Comparison of ENCODE assay signal across 7 mouse cellular contexts in the genomic region with DNA sequence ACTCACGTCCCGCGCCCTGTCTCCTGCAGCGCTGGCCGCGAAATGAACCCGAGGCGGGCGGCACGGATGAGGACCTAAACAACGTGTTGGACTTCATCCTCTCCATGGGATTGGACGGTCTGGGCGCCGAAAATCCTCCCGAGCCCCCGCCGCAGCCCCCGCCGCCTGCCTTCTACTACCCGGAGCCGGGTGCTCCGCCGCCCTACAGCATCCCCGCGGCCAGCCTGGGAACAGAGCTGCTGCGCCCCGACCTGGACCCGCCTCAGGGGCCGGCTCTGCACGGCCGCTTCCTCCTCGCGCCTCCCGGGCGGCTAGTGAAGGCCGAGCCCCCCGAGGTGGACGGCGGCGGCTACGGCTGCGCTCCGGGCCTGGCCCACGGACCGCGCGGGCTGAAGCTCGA. TPM values are rescaled to one million over a fixed set of nuclear protein-coding genes. Genes with fewer than 3 reads are reported as not detected.
DNase-seq lines count a peak whose midpoint lies in the region; ATAC-seq and TF ChIP-seq lines count a peak whose summit lies in the region.

No protein-coding gene starts in this region.

- H3K9ac ChIP-seq in lung, embryonic 14.5 days: peak overlapping the region; percentile 56
- peak overlapping the region; percentile 90 for H3K9ac ChIP-seq in liver, adult 2 months (ENCODE audit: low read depth, low read length)
- peak overlapping the region; percentile 80 for H3K9ac ChIP-seq in stomach, postnatal 0 days (ENCODE audit: low read length)

- H3K4me2 ChIP-seq in lung, embryonic 14.5 days: peak overlapping the region; percentile 94
- peak overlapping the region; percentile 98 for H3K4me2 ChIP-seq in stomach, postnatal 0 days (replicated peaks; ENCODE audit: low read depth)

- H3K4me1 ChIP-seq in lung, embryonic 14.5 days (ENCODE audit: insufficient read depth): no peaks in the 10 kb centered on the region
- H3K4me1 ChIP-seq in liver, adult 2 months (ENCODE audit: control insufficient read depth, insufficient read depth, low read length): peaks cover 3% of the 10 kb centered on the region; the same call in 1 of the 2 replicates
- H3K4me1 ChIP-seq in stomach, postnatal 0 days (replicated peaks; ENCODE audit: control insufficient read depth, insufficient read depth): no peaks in the 10 kb centered on the region; the same call in 1 of the 2 replicates

- peak; percentile 11; the same call in 1 of the 2 replicates for ATAC-seq in lung, embryonic 14.5 days (ENCODE audit: insufficient read depth)
- peak; percentile 13; the same call in 1 of the 2 replicates for ATAC-seq in stomach, postnatal 0 days (ENCODE audit: low FRiP score, low TSS enrichment)

- intact Hi-C loops in left cerebral cortex, postnatal 4 days (cut with DNase I): no loop called here

- 0 out of 2 replicates have a peak overlapping the region, but pooled peaks have one; percentile 24 for H3K27ac ChIP-seq in lung, embryonic 14.5 days (ENCODE audit: low read depth)
- peak overlapping the region; percentile 59 for H3K27ac ChIP-seq in liver, adult 2 months (replicated peaks; ENCODE audit: insufficient read depth, low read depth, low read length)
- peak overlapping the region; percentile 81 for H3K27ac ChIP-seq in stomach, postnatal 0 days (replicated peaks)

- H3K79me2 ChIP-seq in liver, adult 2 months (ENCODE audit: control insufficient read depth, insufficient read depth, low read length): peaks cover 9% of the 10 kb centered on the region; the same call in 1 of the 2 replicates

- no peaks in the 10 kb centered on the region for H3K36me3 ChIP-seq in lung, embryonic 14.5 days (ENCODE audit: insufficient read depth)
- peaks cover 4% of the 10 kb centered on the region; the same call in 1 of the 2 replicates for H3K36me3 ChIP-seq in liver, adult 2 months (ENCODE audit: control insufficient read depth, insufficient read depth, low read length)
- H3K36me3 ChIP-seq in stomach, postnatal 0 days (ENCODE audit: control insufficient read depth, insufficient read depth, low read length): peaks cover 3% of the 10 kb centered on the region; the same call in 1 of the 2 replicates

- H3K4me3 ChIP-seq in lung, embryonic 14.5 days (ENCODE audit: low read depth, low read length): peak overlapping the region; percentile 56
- H3K4me3 ChIP-seq in liver, adult 2 months (ENCODE audit: insufficient read depth, low read depth, low read length): peak overlapping the region; percentile 69
- peak overlapping the region; percentile 63 for H3K4me3 ChIP-seq in stomach, postnatal 0 days (ENCODE audit: low read depth, low read length)

- peaks cover 23% of the 10 kb centered on the region for H3K27me3 ChIP-seq in lung, embryonic 14.5 days (ENCODE audit: insufficient read depth, low read length)
- H3K27me3 ChIP-seq in liver, adult 2 months (ENCODE audit: control insufficient read depth, insufficient read depth, low read length): no peaks in the 10 kb centered on the region
- H3K27me3 ChIP-seq in stomach, postnatal 0 days (ENCODE audit: control insufficient read depth, insufficient read depth, low read length): no peaks in the 10 kb centered on the region

- no peaks in the 10 kb centered on the region for H3K9me3 ChIP-seq in lung, embryonic 14.5 days (ENCODE audit: low read depth, low read length)
- H3K9me3 ChIP-seq in stomach, postnatal 0 days (ENCODE audit: control insufficient read depth, low read length): no peaks in the 10 kb centered on the region

- no peak for TF ChIP-seq CTCF in lung, embryonic 14.5 days (IDR thresholded peaks at IDR 0.05; ENCODE audit: low read depth)
- TF ChIP-seq CTCF in liver, adult 2 months (IDR thresholded peaks at IDR 0.05; ENCODE audit: low read depth, low read length): no peak
- TF ChIP-seq CTCF in stomach, postnatal 0 days (IDR thresholded peaks at IDR 0.05; ENCODE audit: low read depth): no peak

- TF ChIP-seq POLR2A in liver, adult 2 months (IDR thresholded peaks at IDR 0.05; ENCODE audit: extremely low read depth, insufficient read depth, low read length): no peak

- TF ChIP-seq EP300 in stomach, postnatal 0 days (optimal IDR thresholded peaks at IDR 0.05): no peak

- peak; percentile 31 for DNase-seq in lung, embryonic 14.5 days
- DNase-seq in lung, postnatal 4 days: no peak
- peak; percentile 42 for DNase-seq in embryo, embryonic 11 days
- DNase-seq in gastrocnemius, postnatal 25 days: peak; percentile 48
- no peak for DNase-seq in liver, adult 2 months (ENCODE audit: extremely low read depth, low read depth, low spot score)
- peak; percentile 46 for DNase-seq in stomach, postnatal 0 days (ENCODE audit: low spot score)
- DNase-seq in left cerebral cortex, postnatal 4 days: no peak

- under 1% methylated on average over 48 of the region's 48 CpGs for WGBS in lung, embryonic 14.5 days
- under 1% methylated on average over 46 of the region's 48 CpGs for WGBS in liver, adult 2 months
- WGBS in stomach, postnatal 0 days: under 1% methylated on average over 45 of the region's 48 CpGs

RNA-seq across cellular contexts. Expression of a gene that starts 0.6 kb away (rescaled TPM):
- 14.3 and 15.2 TPM in 2 replicates for polyA plus RNA-seq in lung, embryonic 14.5 days (2014; fragmentation: Nextera tagmentation; extraction: Ambion mirVana)
- total RNA-seq in gastrocnemius, postnatal 25 days (2021): 10 to 100 TPM; 16.1 to 17.4 TPM
- 2.7 and 2.8 TPM in 2 replicates for total RNA-seq in liver, adult 2 months (2014; rRNA removed)
- polyA plus RNA-seq in liver, adult 2 months (2012; rRNA removed): 4.4 and 6.0 TPM in 2 replicates
- 9.5 and 11.1 TPM in 2 replicates for polyA plus RNA-seq in stomach, postnatal 0 days (2015; fragmentation: Nextera tagmentation; extraction: Ambion mirVana)
- total RNA-seq in left cerebral cortex, postnatal 4 days (2021): 10 to 100 TPM; 13.1 to 15.1 TPM

RNA-seq across cellular contexts. Expression of a gene that starts 14.3 kb away (rescaled TPM):
- polyA plus RNA-seq in lung, embryonic 14.5 days (2014; fragmentation: Nextera tagmentation; extraction: Ambion mirVana): 38.2 TPM in 2 replicates
- 1 to 10 TPM; 2.0 to 3.7 TPM for total RNA-seq in gastrocnemius, postnatal 25 days (2021)
- 0.54 and 1.0 TPM in 2 replicates for total RNA-seq in liver, adult 2 months (2014; rRNA removed)
- polyA plus RNA-seq in liver, adult 2 months (2012; rRNA removed): 0.37 and 0.42 TPM in 2 replicates
- polyA plus RNA-seq in stomach, postnatal 0 days (2015; fragmentation: Nextera tagmentation; extraction: Ambion mirVana): 9.6 and 9.9 TPM in 2 replicates
- 10 to 100 TPM; 18.5 to 19.4 TPM for total RNA-seq in left cerebral cortex, postnatal 4 days (2021)

Comparison
In these comparisons a context has a peak if more than half of its experiments do, and no peak if none do; other contexts are left out.
1. DNase-seq: peak in lung, embryonic 14.5 days (single experiment), embryo, embryonic 11 days (single experiment), gastrocnemius, postnatal 25 days (single experiment) and stomach, postnatal 0 days (single experiment); none in lung, postnatal 4 days (0 of 2), liver, adult 2 months (single experiment) and left cerebral cortex, postnatal 4 days (single experiment).
2. H3K27ac ChIP-seq: peak in every context shown above with its lines; median percentile 81 in stomach, postnatal 0 days; 59 in liver, adult 2 months; 24 in lung, embryonic 14.5 days.
3. Peak in every context shown above with its lines, with median percentiles within 50 percentile points of each other: H3K4me3 ChIP-seq and H3K9ac ChIP-seq.